Mouse (Mus musculus) frontal cortex, adult (tissue): ENCODE data around the gene Dynlt1c.
A peak's percentile ranks its signal among the peaks of the same experiment; 100 is the strongest.
"Not testable (repeated sequence)": the region's sequence is repeated elsewhere in the genome, so short reads cannot be mapped to it uniquely, and the experiment has no call there.

Source experiments
- ATAC-seq: cut with Nextera tagmentation; 2 replicates; pipeline ENCODE4 v1.9.2; 2017; ENCODE audit warnings: mild to moderate bottlenecking, moderate library complexity, mixed read lengths; ENCODE audit not compliant: low TSS enrichment

The Dynlt1c gene

GRCm38 (mm10) chr17:6655087-6655511 lies 53.6 kb downstream of the Dynlt1c start:
- peak; percentile 29; the same call in 1 of the 2 replicates for ATAC-seq

DNA sequence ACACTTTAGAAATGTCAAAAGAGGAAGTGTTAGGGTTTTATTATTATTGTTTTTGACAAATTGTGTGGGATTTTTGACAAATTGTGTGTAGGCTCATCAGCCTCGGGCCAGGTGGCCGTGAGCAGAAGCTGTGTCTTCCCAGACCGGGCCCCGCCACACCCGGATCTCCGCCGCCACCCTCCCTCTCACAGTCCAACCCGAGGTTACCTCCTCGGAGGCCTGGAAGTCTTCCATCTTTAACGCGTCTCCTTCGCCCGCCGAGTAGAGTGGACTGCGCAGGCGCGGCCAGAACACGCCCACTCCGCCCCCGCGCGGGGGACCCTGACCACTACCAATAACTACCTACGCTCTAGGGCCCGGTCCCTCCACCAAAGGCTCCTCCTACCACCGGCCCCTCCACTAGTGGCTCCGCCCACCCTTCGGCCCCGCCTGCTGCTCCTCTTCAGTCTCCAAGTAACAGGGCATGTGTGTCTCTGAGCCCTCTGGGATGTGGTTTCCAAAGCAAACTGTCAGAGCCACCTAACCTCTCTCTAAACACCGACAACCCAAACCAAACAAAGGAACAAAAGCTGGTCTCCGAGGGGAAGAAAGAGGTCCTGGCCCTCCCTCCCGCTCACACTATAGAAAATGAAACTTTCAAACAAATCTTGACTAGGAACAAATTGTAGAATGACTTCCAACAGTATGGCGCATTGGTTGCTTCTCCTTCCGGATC lies 54.3 kb downstream of the Dynlt1c start, which contains the start of gene Dynlt1f:
Gene Dynlt1f (minus strand): TSS at position 334 of the 715 bp plus-strand sequence.
- peak; percentile 90 for ATAC-seq

GRCm38 (mm10) chr17:6656471-6656870 lies 55.0 kb downstream of the Dynlt1c start:
- ATAC-seq, result not testable (repeated sequence)

- ATAC-seq, result not testable (repeated sequence)
These were observed 57.3 kb downstream of the Dynlt1c start, which contains the start of gene Sytl3 for GRCm38 (mm10) chr17:6658801-6659200. Sytl3 (plus strand) TSS chr17:6659093.
